Mouse (Mus musculus) fibroblast of lung, adult 2 months (primary cell): Measurements from ENCODE around the gene Vps37c.

ENCODE experiments used
- DNase-seq: peaks from one replicate; pipeline ENCODE4 v3.0.0-alpha.2; 2011; ENCODE audit warnings: low read depth

Gene Vps37c

GRCm38 (mm10) chr19:10689470-10690166, 1.1 kb downstream of the Vps37c start:
- DNase-seq, result peak; percentile 46

- DNase-seq, result peak; percentile 61
Observed at GRCm38 (mm10) chr19:10690336-10690735, 1.8 kb downstream of the Vps37c start.

GRCm38 (mm10) chr19:10691121-10691520, 2.6 kb downstream of the Vps37c start:
- DNase-seq, result no peak

GRCm38 (mm10) chr19:10691660-10692059, 3.1 kb downstream of the Vps37c start:
- DNase-seq, result no peak

- no peak for DNase-seq
Observed at GRCm38 (mm10) chr19:10692361-10692760, 3.8 kb downstream of the Vps37c start.

GRCm38 (mm10) chr19:10693926-10694682, 5.6 kb downstream of the Vps37c start:
- no peak for DNase-seq

GRCm38 (mm10) chr19:10695801-10696200, 7.3 kb downstream of the Vps37c start:
- DNase-seq, result no peak

- DNase-seq, result no peak
Observed at GRCm38 (mm10) chr19:10698131-10698991, 9.8 kb downstream of the Vps37c start.

- DNase-seq, result no peak
Observed at GRCm38 (mm10) chr19:10699851-10700250, 11.3 kb downstream of the Vps37c start.

- DNase-seq, result no peak
Observed at GRCm38 (mm10) chr19:10701013-10701726, 12.6 kb downstream of the Vps37c start.

- DNase-seq, result no peak
Observed at GRCm38 (mm10) chr19:10702125-10702524, 13.6 kb downstream of the Vps37c start.

- no peak for DNase-seq
Observed at GRCm38 (mm10) chr19:10703470-10703869, 14.9 kb downstream of the Vps37c start.

- no peak for DNase-seq
Observed at GRCm38 (mm10) chr19:10707087-10707875, 18.7 kb downstream of the Vps37c start.

- DNase-seq, result no peak
Observed at GRCm38 (mm10) chr19:10707881-10708280, 19.3 kb downstream of the Vps37c start.

- DNase-seq, result no peak
Observed at GRCm38 (mm10) chr19:10708900-10709299, 20.4 kb downstream of the Vps37c start.

GRCm38 (mm10) chr19:10709360-10710087, 21.0 kb downstream of the Vps37c start:
- DNase-seq, result peak; percentile 77

- peak; percentile 47 for DNase-seq
Observed at GRCm38 (mm10) chr19:10710088-10710511, 21.6 kb downstream of the Vps37c start.

GRCm38 (mm10) chr19:10710751-10711150, 22.2 kb downstream of the Vps37c start:
- no peak for DNase-seq

- no peak for DNase-seq
Observed at GRCm38 (mm10) chr19:10712194-10712593, 23.7 kb downstream of the Vps37c start.

GRCm38 (mm10) chr19:10712646-10713045, 24.1 kb downstream of the Vps37c start:
- no peak for DNase-seq
